ENCODE assay signal across 27 mouse cellular contexts in the genomic region with DNA sequence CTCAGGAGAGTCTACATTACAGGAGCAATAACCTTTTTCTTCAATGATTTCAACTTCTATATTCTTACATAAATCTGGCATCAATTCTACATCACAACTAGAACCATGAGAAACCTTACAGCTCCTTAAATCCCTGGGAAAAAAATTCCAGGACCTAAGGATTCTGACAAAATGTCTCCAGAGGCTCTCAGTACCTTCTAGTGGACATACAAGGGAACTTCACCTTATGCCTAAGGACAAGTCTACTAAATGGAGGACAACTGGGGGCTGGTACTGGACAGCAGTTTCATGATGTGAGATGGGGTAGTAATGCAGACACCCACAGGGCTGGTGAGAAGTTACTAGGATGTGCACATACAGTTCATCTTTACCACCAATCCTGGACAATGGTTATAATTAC. TPM values are rescaled to one million over a fixed set of nuclear protein-coding genes. Genes with fewer than 3 reads are reported as not detected.
A peak's percentile ranks its signal among the peaks of the same experiment; 100 is the strongest.
DNase-seq lines count a peak whose midpoint lies in the region; ATAC-seq and TF ChIP-seq lines count a peak whose summit lies in the region.
"Had no signal": no experiment of that assay in that cellular context is flagged by ENCODE, and none has a peak within 500 bp of the region (broad histone marks: within the 10 kb centered on the region; RNA-seq: fewer than 3 reads in every experiment).

No protein-coding gene starts in this region.

- no peaks in the 10 kb centered on the region for H3K4me1 ChIP-seq in kidney, postnatal 0 days (replicated peaks; ENCODE audit: insufficient read depth, low read length)
- H3K4me1 ChIP-seq in lung, postnatal 0 days (ENCODE audit: insufficient read depth, low read depth, low read length), result no peaks in the 10 kb centered on the region
- H3K4me1 ChIP-seq in stomach, postnatal 0 days (replicated peaks; ENCODE audit: control insufficient read depth, insufficient read depth), result no peaks in the 10 kb centered on the region
- H3K4me1 ChIP-seq: liver, embryonic 13.5 days; stomach, embryonic 15.5 days had no signal

- no peaks in the 10 kb centered on the region for H3K27me3 ChIP-seq in kidney, postnatal 0 days (ENCODE audit: insufficient read depth, low read length)
- H3K27me3 ChIP-seq in lung, postnatal 0 days (replicated peaks; ENCODE audit: insufficient read depth, low read length), result no peaks in the 10 kb centered on the region
- H3K27me3 ChIP-seq in stomach, postnatal 0 days (ENCODE audit: control insufficient read depth, insufficient read depth, low read length), result no peaks in the 10 kb centered on the region
- H3K27me3 ChIP-seq: forebrain, embryonic 13.5 days; heart, embryonic 13.5 days; liver, embryonic 13.5 days; lung, embryonic 15.5 days; stomach, embryonic 15.5 days had no signal

- DNase-seq in heart, adult 11 months, result peak; percentile 36
- no peak for DNase-seq in heart, postnatal 36 days
- DNase-seq in kidney, postnatal 0 days (ENCODE audit: low spot score), result peak; percentile 47
- DNase-seq in kidney, adult 8-10 months, result no peak
- peak; percentile 60 for DNase-seq in lung, postnatal 0 days (ENCODE audit: low spot score)
- no peak for DNase-seq in lung, postnatal 10 days
- DNase-seq in stomach, postnatal 0 days (ENCODE audit: low spot score), result no peak
- DNase-seq in kidney, adult 9 months, result no peak
- DNase-seq: adrenal gland, adult 8-10 months; cerebellum, adult 2 months; cerebellum, postnatal 14 days; gastrocnemius, postnatal 25 days; heart, postnatal 14 days; kidney, adult 2 months; kidney, postnatal 14 days; left cerebral cortex, postnatal 4 days; liver, embryonic 13.5 days; lung, postnatal 4 days; thymus, postnatal 14 days had no signal

- H3K4me3 ChIP-seq in kidney, postnatal 0 days (replicated peaks; ENCODE audit: low read depth, low read length), result no peak overlapping the region
- no peak overlapping the region for H3K4me3 ChIP-seq in lung, postnatal 0 days (ENCODE audit: low read depth, low read length)
- no peak overlapping the region for H3K4me3 ChIP-seq in stomach, postnatal 0 days (ENCODE audit: low read depth, low read length)
- H3K4me3 ChIP-seq: forebrain, embryonic 13.5 days; heart, embryonic 13.5 days; liver, embryonic 13.5 days; lung, embryonic 15.5 days; megakaryocyte, embryonic 14.5 days; midbrain, embryonic 12.5 days; stomach, embryonic 15.5 days had no signal

- no peak for TF ChIP-seq EP300 in lung, postnatal 0 days (IDR thresholded peaks at IDR 0.05)
- TF ChIP-seq EP300 in stomach, postnatal 0 days (optimal IDR thresholded peaks at IDR 0.05), result no peak

- H3K27ac ChIP-seq in kidney, postnatal 0 days, result no peak overlapping the region
- no peak overlapping the region for H3K27ac ChIP-seq in lung, postnatal 0 days (ENCODE audit: low read length)
- H3K27ac ChIP-seq in stomach, postnatal 0 days (replicated peaks), result no peak overlapping the region
- H3K27ac ChIP-seq: forebrain, embryonic 13.5 days; heart, embryonic 13.5 days; liver, embryonic 13.5 days; lung, embryonic 15.5 days; midbrain, embryonic 12.5 days; stomach, embryonic 15.5 days had no signal

- peak; percentile 49; the same call in 1 of the 2 replicates for TF ChIP-seq CTCF in kidney, postnatal 0 days (IDR thresholded peaks at IDR 0.05; ENCODE audit: low read depth)
- peak; percentile 60 for TF ChIP-seq CTCF in lung, postnatal 0 days (IDR thresholded peaks at IDR 0.05)
- TF ChIP-seq CTCF in stomach, postnatal 0 days (IDR thresholded peaks at IDR 0.05; ENCODE audit: low read depth), result peak; percentile 61

- no peak overlapping the region for H3K9ac ChIP-seq in kidney, postnatal 0 days (ENCODE audit: low read depth, low read length)
- no peak overlapping the region for H3K9ac ChIP-seq in lung, postnatal 0 days (replicated peaks; ENCODE audit: low read depth)
- H3K9ac ChIP-seq in stomach, postnatal 0 days (ENCODE audit: low read length), result no peak overlapping the region
- H3K9ac ChIP-seq: forebrain, embryonic 13.5 days; heart, embryonic 13.5 days; liver, embryonic 13.5 days; lung, embryonic 15.5 days; midbrain, embryonic 12.5 days; stomach, embryonic 15.5 days had no signal

- H3K4me2 ChIP-seq in kidney, postnatal 0 days (ENCODE audit: low read length), result no peak overlapping the region
- no peak overlapping the region for H3K4me2 ChIP-seq in lung, postnatal 0 days (replicated peaks; ENCODE audit: low read depth, low read length)
- H3K4me2 ChIP-seq in stomach, postnatal 0 days (replicated peaks; ENCODE audit: low read depth), result no peak overlapping the region
- H3K4me2 ChIP-seq: forebrain, embryonic 13.5 days; heart, embryonic 13.5 days; liver, embryonic 13.5 days; lung, embryonic 15.5 days; midbrain, embryonic 12.5 days; stomach, embryonic 15.5 days had no signal

- H3K9me3 ChIP-seq in kidney, postnatal 0 days (replicated peaks; ENCODE audit: low read length), result no peaks in the 10 kb centered on the region
- H3K9me3 ChIP-seq in lung, postnatal 0 days (ENCODE audit: low read length), result no peaks in the 10 kb centered on the region
- H3K9me3 ChIP-seq in stomach, postnatal 0 days (ENCODE audit: control insufficient read depth, low read length), result no peaks in the 10 kb centered on the region
- H3K9me3 ChIP-seq: forebrain, embryonic 13.5 days; heart, embryonic 13.5 days; liver, embryonic 13.5 days; lung, embryonic 15.5 days; megakaryocyte, embryonic 14.5 days; midbrain, embryonic 12.5 days; stomach, embryonic 15.5 days had no signal

- no peak for ATAC-seq in kidney, postnatal 0 days (replicated peaks; ENCODE audit: low FRiP score, low read depth)
- ATAC-seq in lung, postnatal 0 days, result no peak
- ATAC-seq in stomach, postnatal 0 days (ENCODE audit: low FRiP score, low TSS enrichment), result no peak
- ATAC-seq: activated CD4-positive, CD25-positive, alpha-beta regulatory T cell, adult 4 months; CD4-positive, CD25-positive, alpha-beta regulatory T cell, adult 4 months; forebrain, embryonic 13.5 days had no signal

- H3K36me3 ChIP-seq in kidney, postnatal 0 days (ENCODE audit: insufficient read depth, low read length), result 0 out of 2 replicates have a peak, but pooled peaks cover 3% of the 10 kb centered on the region
- H3K36me3 ChIP-seq in lung, postnatal 0 days (ENCODE audit: insufficient read depth, low read length), result no peaks in the 10 kb centered on the region
- H3K36me3 ChIP-seq in stomach, postnatal 0 days (ENCODE audit: control insufficient read depth, insufficient read depth, low read length), result no peaks in the 10 kb centered on the region
- H3K36me3 ChIP-seq: liver, embryonic 13.5 days; stomach, embryonic 15.5 days had no signal

- intact Hi-C loops in heart, postnatal 36 days (cut with DNase I), result no loop called here

RNA-seq across cellular contexts. Expression of a gene that starts 34.7 kb away (rescaled TPM):
- total RNA-seq in heart, postnatal 36 days (2021), result 1 to 10 TPM; 4.6 to 5.4 TPM
- polyA plus RNA-seq in kidney, postnatal 0 days (2015; fragmentation: Nextera tagmentation; extraction: Ambion mirVana), result 9.9 and 10.7 TPM in 2 replicates
- polyA plus RNA-seq in lung, postnatal 0 days (2015; fragmentation: Nextera tagmentation; extraction: Ambion mirVana), result 6.2 and 6.3 TPM in 2 replicates
- 3.1 and 3.2 TPM in 2 replicates for polyA plus RNA-seq in stomach, postnatal 0 days (2015; fragmentation: Nextera tagmentation; extraction: Ambion mirVana)

Comparison
In these comparisons a context has a peak if more than half of its experiments do, and no peak if none do; other contexts are left out.
1. DNase-seq: peak in heart, adult 11 months (single experiment), kidney, postnatal 0 days (single experiment) and lung, postnatal 0 days (single experiment); none in heart, postnatal 36 days (0 of 2), kidney, adult 8-10 months (0 of 2), lung, postnatal 10 days (single experiment), stomach, postnatal 0 days (single experiment) and kidney, adult 9 months (single experiment).
2. Peak in every context shown above with its lines, with median percentiles within 50 percentile points of each other: CTCF ChIP-seq.